Mouse (Mus musculus): ENCODE measurements at regions not wholly inside any gene's neighbourhood (a gene's known extent, or its start where the extent isn't known, plus 50 kb on each side); places are given as distances from the start of the nearest gene placed in this dataset.

DNA sequence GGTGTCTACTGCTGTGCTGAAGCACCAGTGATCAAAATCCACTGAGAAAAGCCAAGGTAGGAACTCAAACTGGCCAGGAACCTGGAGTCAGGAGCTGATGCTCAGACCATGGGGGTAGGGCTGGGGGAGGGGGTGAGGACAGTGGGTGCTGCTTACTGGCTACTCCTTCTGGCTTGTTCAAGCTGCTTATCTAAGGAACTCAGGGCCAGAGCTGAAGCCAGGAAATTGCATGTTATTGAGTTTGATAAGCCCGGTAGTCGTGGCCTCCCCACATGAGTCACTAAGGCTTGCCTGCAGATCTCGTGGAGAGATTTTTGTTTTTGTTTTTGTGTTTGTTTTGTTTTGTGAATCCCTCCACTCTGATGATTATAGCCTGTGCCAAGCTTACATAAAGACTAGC is 65.9 kb downstream of the Tmem215 start:
- H3K9me3 ChIP-seq: no peaks in the 10 kb centered on the region
- WGBS: 55% methylated on average over 3 of the region's 3 CpGs
- no peaks in the 10 kb centered on the region for H3K36me3 ChIP-seq
- no peak overlapping the region for H3K9ac ChIP-seq
- no peak for ATAC-seq (ENCODE audit: insufficient read depth, low FRiP score, low read depth)
- no peak overlapping the region for H3K4me3 ChIP-seq (replicated peaks)
- no peak overlapping the region for H3K4me2 ChIP-seq
- H3K4me1 ChIP-seq: no peaks in the 10 kb centered on the region
- no peaks in the 10 kb centered on the region for H3K27me3 ChIP-seq (replicated peaks)
- H3K27ac ChIP-seq: no peak overlapping the region

DNA sequence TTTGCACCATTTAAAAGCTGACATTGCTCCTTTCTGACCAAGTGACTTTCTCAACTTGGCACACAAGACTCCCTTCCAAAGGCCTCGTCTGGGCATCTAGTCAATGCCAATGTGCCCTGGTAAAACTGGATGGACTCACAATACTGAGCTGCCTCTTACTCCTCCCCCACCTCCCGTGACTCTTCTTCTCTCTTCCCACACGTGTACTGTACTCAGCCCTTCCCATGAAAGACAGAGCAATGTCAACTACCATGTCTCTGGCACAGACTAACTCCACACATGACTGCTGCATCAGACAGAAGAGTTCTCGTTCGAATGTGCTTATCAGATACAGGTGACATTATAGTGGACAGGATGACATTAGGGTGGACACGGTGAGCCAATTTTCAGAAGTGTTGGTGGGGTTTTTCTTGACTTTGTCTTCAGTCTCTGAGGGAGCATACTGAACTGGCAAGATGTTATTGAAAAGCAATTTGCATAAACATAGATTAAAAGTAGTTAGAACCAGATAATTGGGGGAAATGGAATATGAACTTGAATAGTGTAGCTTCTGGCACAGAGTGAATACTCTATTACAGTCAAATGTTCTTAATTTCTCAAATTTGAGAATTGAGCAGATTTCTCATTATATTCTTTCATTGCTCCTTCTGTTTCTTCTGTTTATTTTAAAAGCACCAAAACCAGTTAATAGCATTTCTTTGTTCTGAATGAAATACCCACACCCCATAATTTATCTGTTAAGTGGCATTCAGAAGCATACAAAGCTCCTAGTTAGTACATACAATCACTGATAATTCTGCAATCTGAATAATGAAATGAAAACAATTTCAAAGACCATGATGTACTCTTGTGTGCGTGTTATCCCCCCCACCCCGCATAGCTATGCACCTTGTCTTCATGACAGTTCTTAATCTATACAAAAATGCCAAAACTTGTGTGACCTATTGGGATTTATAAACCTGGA is 71.4 kb downstream of the Tmem215 start:
- Histone ChIP-seq H3K36me3 (no peaks in the 10 kb centered on the region), H3K4me3 (replicated peaks) (no peak overlapping the region), H3K9ac (no peak overlapping the region), H3K27me3 (replicated peaks) (no peaks in the 10 kb centered on the region), H3K4me1 (no peaks in the 10 kb centered on the region), H3K9me3 (no peaks in the 10 kb centered on the region), H3K27ac (no peak overlapping the region; the same call in 1 of the 2 replicates), H3K4me2 (no peak overlapping the region)
- ATAC-seq (ENCODE audit: insufficient read depth, low FRiP score, low read depth): no peak
- 72% methylated on average over 8 of the region's 8 CpGs for WGBS

DNA sequence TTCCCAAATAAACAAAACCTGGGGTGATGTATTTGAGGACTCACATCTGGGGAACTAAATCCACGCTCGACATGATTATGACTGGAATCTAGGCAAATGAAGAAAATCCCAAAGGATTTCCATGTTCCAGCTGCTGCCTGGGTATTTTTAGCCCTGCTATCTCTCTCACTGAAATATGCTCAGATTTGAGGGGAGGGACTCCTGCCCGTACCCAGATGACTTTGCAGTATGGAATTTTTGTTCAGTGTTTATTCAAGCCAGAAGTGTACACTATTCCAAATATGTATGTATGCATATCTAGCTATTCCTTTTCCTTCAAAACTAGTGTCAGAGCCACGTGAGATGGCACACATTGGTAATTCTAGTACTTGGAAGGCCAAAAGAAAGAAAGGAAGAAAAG is 72.1 kb downstream of the Tmem215 start:
- WGBS: 23% methylated on average over 4 of the region's 4 CpGs
- Histone ChIP-seq H3K4me1 (no peaks in the 10 kb centered on the region), H3K4me2 (no peak overlapping the region), H3K9me3 (no peaks in the 10 kb centered on the region), H3K27ac (no peak overlapping the region; the same call in 1 of the 2 replicates), H3K4me3 (replicated peaks) (no peak overlapping the region), H3K27me3 (replicated peaks) (no peaks in the 10 kb centered on the region), H3K36me3 (no peaks in the 10 kb centered on the region), H3K9ac (no peak overlapping the region)
- ATAC-seq (ENCODE audit: insufficient read depth, low FRiP score, low read depth): no peak

DNA sequence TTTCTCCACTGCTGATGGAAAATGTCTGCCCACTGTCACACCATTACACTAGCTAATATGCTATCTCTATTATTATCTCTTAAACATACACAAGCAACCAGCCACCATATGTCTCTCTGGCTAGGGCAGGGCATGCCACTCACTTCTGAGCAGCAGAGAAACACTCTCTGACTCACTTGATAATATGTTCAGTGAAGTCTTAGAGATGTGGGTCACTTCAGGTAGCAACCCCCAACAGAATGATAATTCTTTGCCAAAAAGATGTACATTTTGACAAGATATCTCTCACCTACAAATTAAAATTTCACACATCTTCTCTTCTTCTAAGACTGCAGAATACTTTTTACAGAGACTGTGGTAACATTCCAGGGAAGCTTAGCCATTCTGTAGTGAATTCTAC is 72.8 kb downstream of the Tmem215 start:
- Histone ChIP-seq H3K4me1 (no peaks in the 10 kb centered on the region), H3K9ac (no peak overlapping the region), H3K9me3 (no peaks in the 10 kb centered on the region), H3K4me2 (no peak overlapping the region), H3K27me3 (replicated peaks) (no peaks in the 10 kb centered on the region), H3K36me3 (no peaks in the 10 kb centered on the region), H3K27ac (no peak overlapping the region), H3K4me3 (replicated peaks) (no peak overlapping the region)
- no peak for ATAC-seq (ENCODE audit: insufficient read depth, low FRiP score, low read depth)

DNA sequence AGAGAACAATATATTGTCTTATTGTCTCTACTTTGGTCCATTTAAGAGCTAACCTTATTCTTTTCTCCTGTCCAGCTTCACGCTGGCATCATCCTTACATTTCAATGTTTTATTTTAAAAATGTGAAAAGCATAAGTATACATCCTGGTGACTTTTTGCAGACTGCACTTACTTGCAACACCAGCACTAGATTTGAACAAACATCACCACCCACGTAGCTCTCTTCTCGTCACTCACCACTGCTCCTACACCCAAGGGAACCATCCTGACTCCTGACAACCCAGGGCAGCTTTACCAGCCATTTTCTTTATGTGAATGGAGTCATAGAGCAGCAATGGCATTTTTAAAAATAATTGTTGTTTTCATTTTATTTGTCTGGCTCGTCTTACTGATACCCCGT is 73.7 kb downstream of the Tmem215 start:
- Histone ChIP-seq H3K4me2 (no peak overlapping the region), H3K36me3 (no peaks in the 10 kb centered on the region), H3K4me1 (no peaks in the 10 kb centered on the region), H3K27ac (no peak overlapping the region), H3K4me3 (replicated peaks) (no peak overlapping the region), H3K27me3 (replicated peaks) (no peaks in the 10 kb centered on the region), H3K9me3 (no peaks in the 10 kb centered on the region), H3K9ac (no peak overlapping the region)
- ATAC-seq (ENCODE audit: insufficient read depth, low FRiP score, low read depth): no peak
- WGBS: 80% methylated on average over 5 of the region's 5 CpGs

DNA sequence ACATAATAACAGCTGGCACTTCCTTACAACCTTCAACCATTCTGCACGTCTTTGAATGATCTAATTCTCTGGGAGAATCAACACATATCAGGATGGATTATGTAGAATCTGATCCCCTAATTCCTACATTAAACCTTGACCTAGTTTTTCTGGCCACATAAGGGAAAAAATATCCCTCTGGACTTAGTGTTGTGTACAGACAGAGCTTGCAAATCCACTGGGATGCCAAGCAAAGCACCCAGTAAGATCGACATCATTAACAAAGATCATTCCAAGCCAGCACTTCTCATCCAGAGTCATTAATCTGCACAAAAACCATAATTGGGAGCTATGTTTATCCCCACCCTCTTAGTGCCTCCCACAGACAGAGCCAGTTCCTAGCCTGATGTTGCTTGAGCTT is 87.8 kb downstream of the Tmem215 start:
- Histone ChIP-seq H3K4me3 (replicated peaks) (no peak overlapping the region), H3K27me3 (replicated peaks) (no peaks in the 10 kb centered on the region), H3K36me3 (no peaks in the 10 kb centered on the region), H3K4me1 (no peaks in the 10 kb centered on the region), H3K27ac (no peak overlapping the region), H3K9me3 (no peaks in the 10 kb centered on the region), H3K9ac (no peak overlapping the region), H3K4me2 (no peak overlapping the region)
- WGBS: 55% methylated on average over 2 of the region's 2 CpGs
- no peak; the same call in 1 of the 2 replicates for ATAC-seq (ENCODE audit: insufficient read depth, low FRiP score, low read depth)

DNA sequence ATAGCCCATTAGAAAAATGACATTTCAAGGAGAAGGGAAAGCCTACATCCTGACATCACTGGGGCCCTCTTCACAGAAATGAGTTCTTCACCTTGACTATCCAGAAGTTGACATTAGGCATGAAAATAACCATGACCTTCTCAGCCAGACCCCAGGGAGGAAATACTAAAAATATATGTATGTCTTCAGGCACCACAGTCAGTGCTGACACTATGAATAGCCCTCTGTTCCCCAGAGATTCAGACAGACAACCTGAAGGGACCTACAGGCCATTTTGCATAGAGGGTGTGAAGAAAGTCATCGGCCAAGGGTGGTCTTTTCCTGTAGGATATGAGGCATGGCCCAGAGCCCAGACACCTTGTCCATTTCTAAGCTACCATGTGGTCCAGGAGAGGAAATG is 101.3 kb downstream of the Tmem215 start:
- no peaks in the 10 kb centered on the region for H3K9me3 ChIP-seq
- no peak overlapping the region for H3K27ac ChIP-seq
- H3K4me2 ChIP-seq: no peak overlapping the region
- no peaks in the 10 kb centered on the region for H3K4me1 ChIP-seq
- WGBS: 71% methylated on average over 1 of the region's 1 CpGs
- ATAC-seq (ENCODE audit: insufficient read depth, low FRiP score, low read depth): no peak
- H3K4me3 ChIP-seq (replicated peaks): no peak overlapping the region
- H3K27me3 ChIP-seq (replicated peaks): no peaks in the 10 kb centered on the region
- H3K9ac ChIP-seq: no peak overlapping the region
- H3K36me3 ChIP-seq: no peaks in the 10 kb centered on the region

DNA sequence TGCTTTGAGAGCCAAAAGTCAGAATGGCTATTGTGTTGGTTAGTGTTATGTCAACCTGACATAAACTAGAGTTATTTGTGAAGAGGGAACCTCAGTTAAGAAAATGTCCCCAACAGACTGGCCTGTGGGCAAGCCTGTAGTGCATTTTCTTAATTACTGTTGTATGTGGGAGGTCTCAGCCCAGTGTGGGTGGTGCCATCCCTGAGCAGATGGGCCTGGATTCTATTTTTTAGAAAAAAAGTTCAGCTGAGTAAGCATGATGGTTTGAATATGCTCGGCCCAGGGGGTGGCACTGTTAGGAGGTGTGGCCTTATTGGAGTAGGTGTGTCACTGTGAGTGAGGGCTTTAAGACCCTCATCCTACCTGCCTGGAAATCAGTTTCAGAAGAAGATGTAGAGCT is 104.0 kb downstream of the Tmem215 start:
- H3K4me3 ChIP-seq (replicated peaks): no peak overlapping the region
- no peaks in the 10 kb centered on the region for H3K27me3 ChIP-seq (replicated peaks)
- H3K9me3 ChIP-seq: no peaks in the 10 kb centered on the region
- no peak overlapping the region for H3K9ac ChIP-seq
- no peak overlapping the region for H3K27ac ChIP-seq
- ATAC-seq (ENCODE audit: insufficient read depth, low FRiP score, low read depth): no peak
- 74% methylated on average over 1 of the region's 1 CpGs for WGBS
- no peak overlapping the region for H3K4me2 ChIP-seq
- H3K4me1 ChIP-seq: no peaks in the 10 kb centered on the region
- H3K36me3 ChIP-seq: no peaks in the 10 kb centered on the region

DNA sequence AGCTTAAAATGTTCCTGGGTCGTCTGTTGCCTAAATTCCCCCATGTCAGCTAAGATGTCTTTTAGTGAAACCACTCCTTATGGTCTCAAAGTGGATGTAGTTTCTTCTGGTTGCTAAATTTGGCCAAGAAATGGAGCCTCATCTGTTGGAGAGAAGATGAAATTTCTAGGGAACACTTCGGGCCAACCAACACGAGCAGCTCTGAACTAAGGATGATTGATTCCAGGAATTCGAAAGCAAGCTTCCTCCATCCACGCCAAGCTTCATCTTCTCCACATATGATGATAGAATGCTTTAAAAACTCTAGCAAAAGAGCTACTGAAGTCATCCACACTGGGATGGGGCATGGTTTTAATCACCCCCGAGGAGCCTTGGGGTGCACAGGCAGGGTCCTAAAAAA is 112.5 kb downstream of the Tmem215 start:
- no peaks in the 10 kb centered on the region for H3K9me3 ChIP-seq
- 65% methylated on average over 6 of the region's 6 CpGs for WGBS
- no peaks in the 10 kb centered on the region for H3K36me3 ChIP-seq
- no peak overlapping the region for H3K9ac ChIP-seq
- no peaks in the 10 kb centered on the region for H3K27me3 ChIP-seq (replicated peaks)
- H3K4me1 ChIP-seq: no peaks in the 10 kb centered on the region
- no peak overlapping the region for H3K4me2 ChIP-seq
- ATAC-seq (ENCODE audit: insufficient read depth, low FRiP score, low read depth): no peak
- H3K4me3 ChIP-seq (replicated peaks): no peak overlapping the region
- H3K27ac ChIP-seq: no peak overlapping the region

DNA sequence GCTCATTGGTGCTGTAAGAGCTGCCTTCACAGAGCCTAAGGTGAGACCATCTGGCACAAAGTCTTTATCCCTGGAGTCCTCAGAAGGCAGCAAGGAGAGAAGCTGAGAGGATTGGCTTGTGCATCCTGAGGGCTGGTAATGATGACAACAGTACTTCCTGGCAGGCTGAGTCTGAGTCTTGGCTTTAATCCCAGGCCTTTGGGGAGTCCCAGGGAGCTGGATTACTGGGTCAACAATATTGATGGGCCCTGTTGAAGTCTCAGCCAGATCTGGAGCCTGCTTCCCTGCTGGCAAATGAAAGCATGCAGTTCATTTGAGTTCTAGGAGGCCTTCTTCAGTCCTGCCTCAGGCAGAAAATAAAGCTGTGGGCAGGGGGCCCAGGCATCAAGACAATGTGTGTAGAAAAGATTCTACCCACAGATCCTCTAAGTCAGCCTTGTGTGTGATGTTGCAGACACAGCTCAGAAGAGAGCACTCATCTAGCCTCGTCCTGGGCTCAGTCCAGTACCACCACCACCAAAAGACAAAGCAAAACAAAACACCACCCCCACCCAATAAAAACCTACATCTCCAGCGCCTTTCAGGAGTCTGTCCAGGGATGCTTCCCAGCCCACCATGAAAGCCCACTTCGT is 113.1 kb downstream of the Tmem215 start:
- no peaks in the 10 kb centered on the region for H3K36me3 ChIP-seq
- no peaks in the 10 kb centered on the region for H3K9me3 ChIP-seq
- no peak overlapping the region for H3K4me3 ChIP-seq (replicated peaks)
- H3K4me1 ChIP-seq: no peaks in the 10 kb centered on the region
- no peaks in the 10 kb centered on the region for H3K27me3 ChIP-seq (replicated peaks)
- no peak overlapping the region for H3K9ac ChIP-seq
- H3K27ac ChIP-seq: no peak overlapping the region
- peak; percentile 22; the same call in 1 of the 2 replicates for ATAC-seq (ENCODE audit: insufficient read depth, low FRiP score, low read depth)
- no peak overlapping the region for H3K4me2 ChIP-seq
- WGBS: 48% methylated on average over 3 of the region's 3 CpGs

DNA sequence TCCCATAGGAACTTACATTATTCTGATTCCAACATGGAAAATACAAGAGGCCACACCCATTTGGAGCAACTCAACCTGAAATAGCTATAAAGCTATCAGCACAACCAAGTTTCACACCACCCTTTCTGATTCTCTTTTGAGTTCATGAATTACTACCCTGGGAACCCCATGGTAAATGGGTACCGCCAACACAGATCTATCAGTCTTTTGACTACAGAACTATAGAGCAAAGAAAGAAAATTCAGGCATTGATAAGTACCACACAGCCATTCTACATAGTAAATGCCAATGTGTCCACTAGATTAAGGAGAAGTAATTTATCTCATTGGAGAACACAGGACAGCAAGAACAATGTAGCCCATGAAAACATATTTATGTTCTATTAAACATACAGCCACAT is 114.1 kb downstream of the Tmem215 start:
- Histone ChIP-seq H3K27me3 (replicated peaks) (no peaks in the 10 kb centered on the region), H3K4me3 (replicated peaks) (no peak overlapping the region), H3K9ac (no peak overlapping the region), H3K9me3 (no peaks in the 10 kb centered on the region), H3K4me2 (no peak overlapping the region), H3K27ac (no peak overlapping the region), H3K4me1 (no peaks in the 10 kb centered on the region), H3K36me3 (no peaks in the 10 kb centered on the region)
- WGBS: 95% methylated on average over 1 of the region's 1 CpGs
- no peak for ATAC-seq (ENCODE audit: insufficient read depth, low FRiP score, low read depth)

DNA sequence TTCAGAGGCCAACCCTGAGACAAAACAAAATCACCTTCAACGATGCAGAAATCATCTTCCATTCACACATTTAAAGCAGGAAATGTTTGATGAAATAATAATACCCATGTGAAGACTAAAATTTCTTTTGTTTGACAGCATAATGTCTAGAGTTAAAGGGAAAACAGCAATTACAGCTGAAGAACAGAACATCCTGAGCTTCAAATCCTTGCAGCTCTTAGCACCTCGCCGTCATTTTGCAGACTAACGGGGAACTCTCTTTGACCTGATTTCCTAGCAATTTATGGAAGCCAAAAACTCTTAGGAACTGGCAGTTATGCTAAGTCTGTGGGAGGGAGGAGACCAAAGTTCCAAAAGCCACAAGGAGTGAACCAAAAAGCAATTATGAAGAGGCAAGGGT is 115.3 kb downstream of the Tmem215 start:
- WGBS: 69% methylated on average over 4 of the region's 4 CpGs
- no peaks in the 10 kb centered on the region for H3K36me3 ChIP-seq
- H3K27ac ChIP-seq: no peak overlapping the region
- no peak for ATAC-seq (ENCODE audit: insufficient read depth, low FRiP score, low read depth)
- H3K27me3 ChIP-seq (replicated peaks): no peaks in the 10 kb centered on the region
- no peak overlapping the region for H3K4me3 ChIP-seq (replicated peaks)
- H3K4me2 ChIP-seq: no peak overlapping the region
- H3K9ac ChIP-seq: no peak overlapping the region
- H3K4me1 ChIP-seq: no peaks in the 10 kb centered on the region
- no peaks in the 10 kb centered on the region for H3K9me3 ChIP-seq
